Mouse (Mus musculus): ENCODE results near the gene Iba57.
A peak's percentile ranks its signal among the peaks of the same experiment; 100 is the strongest.
"Not testable (repeated sequence)": the region's sequence is repeated elsewhere in the genome, so short reads cannot be mapped to it uniquely, and the experiment has no call there.

The Iba57 gene

DNA sequence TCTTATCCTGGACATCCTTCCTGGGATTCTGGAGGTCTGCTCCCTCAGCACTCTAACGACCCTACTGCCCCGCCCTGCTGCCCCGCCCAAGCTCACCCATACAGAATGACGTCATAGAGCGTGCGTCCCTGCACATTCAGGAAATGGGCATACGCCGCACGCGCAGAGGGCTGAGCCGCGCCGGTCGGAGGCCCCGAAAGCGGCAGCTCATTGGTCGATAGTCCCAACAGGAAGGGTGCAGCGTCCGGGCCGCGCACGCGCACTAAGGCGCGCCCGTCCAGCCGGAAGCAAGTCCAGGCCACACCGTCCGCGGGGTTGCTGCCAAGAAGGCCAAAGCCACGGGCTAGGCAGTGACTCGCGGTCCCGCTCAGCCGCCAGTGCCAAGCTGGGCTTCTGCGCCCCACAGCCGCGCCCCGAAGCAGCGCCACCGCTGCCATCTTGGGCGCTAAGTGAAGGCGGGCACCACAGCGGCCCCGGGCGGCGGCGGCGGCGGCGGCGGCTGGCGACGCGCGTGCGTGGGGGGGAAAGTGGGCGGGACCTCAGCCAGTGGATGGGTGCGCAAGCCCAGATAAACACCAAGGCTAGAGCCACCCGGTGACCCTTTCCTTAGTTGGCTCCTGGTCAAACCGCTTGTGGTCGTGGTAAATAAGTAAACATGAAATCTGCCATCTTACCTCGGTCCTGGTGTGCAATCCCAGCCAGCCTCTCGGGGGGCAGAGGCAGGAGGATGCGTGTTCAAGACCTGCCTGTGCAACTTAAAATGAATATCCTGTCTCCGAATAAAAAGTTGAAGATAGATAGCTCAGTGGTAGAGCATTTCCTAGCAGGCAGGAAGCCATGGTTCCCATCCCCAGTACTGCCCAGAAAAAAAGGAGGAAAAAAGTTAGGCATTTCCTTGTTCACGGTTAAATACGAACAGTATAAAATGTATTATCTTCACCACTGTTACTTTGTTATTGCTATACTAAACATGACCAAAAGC, at the start of gene Iba57:
Gene Iba57 (minus strand): TSS at position 485 of the 982 bp plus-strand sequence.
- peak; percentile 97 for DNase-seq (ENCODE audit: low spot score)

DNA sequence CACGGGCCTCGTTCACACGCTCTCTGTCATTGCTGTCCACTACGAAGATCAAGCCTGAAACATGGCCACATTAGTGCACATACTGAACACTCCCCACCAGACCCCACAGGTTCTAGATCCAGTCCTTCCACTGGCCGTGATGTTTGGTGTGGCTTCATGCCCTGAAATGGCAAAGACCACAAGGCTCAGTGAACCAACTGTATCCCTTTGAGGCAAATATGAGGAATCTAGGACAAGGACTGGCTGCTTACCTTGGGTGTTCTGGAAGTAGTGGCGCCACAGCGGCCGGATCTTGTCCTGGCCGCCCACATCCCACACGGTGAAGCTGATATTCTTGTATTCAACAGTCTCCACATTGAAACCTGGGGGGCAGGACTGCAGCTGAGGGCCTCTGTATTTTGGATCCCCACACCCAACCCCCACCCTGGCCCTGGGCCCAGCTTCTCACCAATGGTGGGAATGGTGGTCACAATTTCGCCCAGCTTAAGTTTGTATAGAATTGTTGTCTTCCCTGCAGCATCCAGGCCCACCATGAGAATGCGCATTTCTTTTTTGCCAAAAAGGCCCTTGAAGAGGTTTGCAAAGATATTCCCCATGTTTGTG, 49.5 kb upstream of the Iba57 start:
- no peak for DNase-seq (ENCODE audit: low spot score)

DNA sequence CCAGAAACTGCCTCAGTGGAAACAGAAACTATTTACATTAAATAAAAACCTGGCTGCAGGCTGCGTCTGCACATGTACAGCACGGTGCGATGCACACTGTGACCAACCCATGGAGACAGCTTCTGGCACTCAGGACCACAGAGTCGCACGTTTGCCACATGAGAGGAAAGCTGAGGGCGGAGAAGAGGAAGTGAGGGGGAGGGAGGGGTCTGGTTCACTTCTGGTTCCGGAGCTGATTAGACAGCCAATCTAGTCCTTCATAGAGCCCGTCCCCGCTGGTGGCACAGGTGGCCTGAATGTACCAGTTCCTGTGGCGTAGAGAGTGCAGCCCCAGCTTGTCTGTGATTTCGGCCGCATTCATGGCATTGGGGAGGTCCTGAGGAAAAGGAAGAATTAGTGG, 48.8 kb upstream of the Iba57 start:
- not testable (repeated sequence) for DNase-seq (ENCODE audit: low spot score)

DNA sequence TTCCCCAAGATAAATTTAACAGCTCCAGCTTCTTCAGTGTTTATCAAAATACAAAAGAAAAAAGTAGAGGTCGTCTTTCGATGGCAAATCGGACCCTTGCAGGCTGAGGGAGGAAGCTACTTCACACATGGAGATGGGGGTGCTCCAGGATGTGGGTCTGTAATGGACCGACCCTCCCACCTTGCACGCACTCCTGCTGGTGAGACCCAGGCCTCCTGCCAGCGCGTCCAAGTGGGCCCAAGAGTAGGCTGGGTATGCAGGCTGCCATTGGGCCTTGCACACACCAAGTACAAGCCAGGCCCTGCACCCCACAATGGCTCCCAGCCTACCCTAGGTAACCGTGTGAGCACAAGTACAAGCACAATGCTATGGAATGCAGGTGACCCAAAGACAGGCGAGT, 48.0 kb upstream of the Iba57 start:
- DNase-seq (ENCODE audit: low spot score), result not testable (repeated sequence)

DNA sequence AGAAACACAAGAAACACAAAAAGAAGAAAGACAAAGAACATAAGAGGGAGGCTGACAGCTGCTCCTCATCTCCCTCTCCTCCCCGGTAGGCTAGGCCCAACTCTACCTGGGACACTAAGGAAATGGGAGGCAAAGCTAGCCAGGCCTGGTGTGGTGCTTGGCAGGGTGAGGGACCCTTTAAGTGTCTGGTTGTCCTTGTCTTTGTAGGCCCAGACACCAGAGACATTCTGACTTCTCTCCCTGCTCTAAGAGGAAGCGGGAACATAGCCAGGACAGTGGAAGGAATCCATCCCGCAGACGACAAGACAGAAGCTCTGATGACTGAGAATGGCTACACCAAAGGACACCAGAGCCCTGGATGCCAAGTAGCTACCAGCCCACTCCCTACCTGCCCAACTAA, 46.5 kb upstream of the Iba57 start:
- no peak for DNase-seq (ENCODE audit: low spot score)

DNA sequence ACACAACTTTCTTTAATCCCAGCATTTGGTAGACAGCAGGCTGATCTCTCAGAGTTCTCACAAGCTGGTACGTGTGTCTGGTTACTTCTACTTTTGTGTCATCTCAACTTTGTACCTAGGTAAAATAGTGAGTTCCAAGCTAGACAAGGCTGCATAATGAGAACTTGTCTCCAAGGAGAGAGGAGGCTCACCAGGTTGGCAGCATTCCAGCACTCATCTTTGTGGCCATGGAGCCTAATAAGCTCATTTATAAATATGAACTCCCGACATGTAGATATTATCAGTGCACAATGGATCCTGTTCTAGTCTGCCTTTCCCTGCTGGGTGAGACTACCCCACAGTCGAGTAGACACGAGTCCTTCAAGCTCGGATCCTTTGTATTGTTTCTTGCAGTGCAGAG, 46.0 kb upstream of the Iba57 start:
- DNase-seq (ENCODE audit: low spot score), result no peak

DNA sequence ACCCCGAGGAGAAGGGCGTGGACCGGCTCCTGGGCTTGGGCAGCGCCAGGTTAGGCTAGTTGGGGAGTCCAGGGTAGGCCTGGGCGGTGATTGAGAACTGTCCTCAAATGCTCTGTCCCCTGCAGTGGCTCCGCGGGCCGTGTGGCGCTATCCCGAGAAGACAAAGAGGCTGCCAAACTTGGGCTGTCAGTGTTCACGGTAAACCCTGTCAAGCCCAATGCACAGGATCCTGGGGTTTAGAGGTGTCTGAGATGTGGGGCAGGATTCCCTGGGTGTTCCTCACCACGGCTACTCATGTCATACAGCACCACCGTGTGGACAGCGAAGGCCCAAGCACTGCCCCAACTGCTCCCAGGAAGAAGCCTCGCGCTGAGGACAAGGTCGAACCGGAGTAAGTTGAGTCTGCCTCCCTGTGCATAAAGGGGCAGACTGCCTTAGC, 45.5 kb upstream of the Iba57 start:
- DNase-seq (ENCODE audit: low spot score), result peak; percentile 74

DNA sequence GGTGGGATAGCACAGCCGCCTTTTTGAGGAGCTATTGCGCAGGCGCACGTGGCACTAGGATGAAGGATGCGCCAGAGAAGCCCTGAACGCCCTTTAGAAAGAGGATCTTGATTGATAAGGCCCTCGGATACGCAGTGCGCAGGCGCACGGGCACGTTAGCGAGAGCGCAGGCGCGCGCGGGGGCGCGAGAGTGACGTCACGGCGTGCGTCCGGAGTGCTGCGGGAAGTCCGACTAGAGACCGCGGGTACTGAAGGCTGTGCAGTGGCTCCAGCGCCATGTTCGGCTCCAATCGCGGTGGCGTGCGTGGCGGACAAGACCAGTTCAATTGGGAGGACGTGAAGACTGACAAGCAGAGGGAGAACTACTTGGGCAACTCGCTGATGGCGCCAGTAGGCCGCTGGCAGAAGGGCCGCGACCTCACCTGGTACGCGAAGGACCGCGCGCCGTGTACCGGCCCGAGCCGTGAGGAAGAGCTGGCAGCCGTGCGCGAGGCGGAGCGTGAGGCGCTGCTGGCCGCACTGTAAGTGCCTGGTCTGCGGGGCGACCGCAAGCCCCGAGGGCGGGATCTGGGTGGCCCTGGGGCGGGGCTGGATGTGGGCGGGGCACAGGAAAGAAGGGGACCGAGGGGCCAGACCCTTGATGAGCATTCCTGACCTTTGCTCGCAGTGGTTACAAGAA, 44.8 kb upstream of the Iba57 start, which contains the start of gene 2310033P09Rik:
Gene 2310033P09Rik (plus strand): TSS at position 169 of the 679 bp plus-strand sequence.
- peak; percentile 93 for DNase-seq (ENCODE audit: low spot score)

DNA sequence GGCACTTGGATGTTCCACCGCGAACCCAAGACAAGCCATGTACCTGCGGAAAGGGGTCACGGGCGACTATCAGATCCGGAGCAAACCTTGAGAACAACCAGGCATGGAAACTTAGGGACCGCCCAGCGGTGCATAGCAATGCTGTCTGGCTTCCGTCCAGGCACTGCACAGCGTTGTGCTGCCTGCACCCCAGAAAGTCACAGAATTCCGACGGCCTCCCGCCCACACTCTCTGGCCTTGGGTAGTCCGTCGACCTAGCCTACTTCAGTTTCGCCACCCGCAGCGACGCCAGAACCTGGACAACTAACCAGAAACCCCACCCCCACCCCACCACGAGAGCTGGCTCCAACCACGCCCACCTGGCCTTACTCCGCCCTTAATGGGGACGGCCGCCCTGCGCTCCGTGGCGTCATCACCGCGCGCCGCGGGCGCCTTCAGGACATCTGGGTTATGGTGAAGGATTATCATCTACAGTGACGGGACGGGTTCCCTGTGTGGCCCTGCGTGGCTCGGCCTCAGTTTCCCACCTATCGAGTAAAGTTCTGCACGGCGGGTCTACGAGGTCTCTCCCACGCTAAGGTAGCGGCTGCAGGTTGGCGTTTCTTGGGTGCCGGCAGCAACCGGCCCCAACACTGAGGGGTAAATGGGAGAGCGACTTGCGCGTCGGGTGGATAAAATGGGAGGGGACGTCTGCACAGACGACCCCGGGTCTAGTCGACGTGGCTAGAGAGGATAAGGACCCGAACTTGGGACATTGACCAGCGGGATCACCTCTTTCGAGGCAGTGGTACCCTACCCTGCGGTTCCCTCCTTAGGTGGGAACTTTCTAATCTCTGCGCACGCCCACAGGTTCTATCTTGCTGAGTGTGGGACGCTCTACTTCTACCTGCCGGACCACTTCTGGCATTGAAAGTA, 38.8 kb upstream of the Iba57 start, which contains the start of gene Mrpl55:
Gene Mrpl55 (plus strand): TSS at position 406 of the 915 bp plus-strand sequence.
- peak; percentile 92 for DNase-seq (ENCODE audit: low spot score)

DNA sequence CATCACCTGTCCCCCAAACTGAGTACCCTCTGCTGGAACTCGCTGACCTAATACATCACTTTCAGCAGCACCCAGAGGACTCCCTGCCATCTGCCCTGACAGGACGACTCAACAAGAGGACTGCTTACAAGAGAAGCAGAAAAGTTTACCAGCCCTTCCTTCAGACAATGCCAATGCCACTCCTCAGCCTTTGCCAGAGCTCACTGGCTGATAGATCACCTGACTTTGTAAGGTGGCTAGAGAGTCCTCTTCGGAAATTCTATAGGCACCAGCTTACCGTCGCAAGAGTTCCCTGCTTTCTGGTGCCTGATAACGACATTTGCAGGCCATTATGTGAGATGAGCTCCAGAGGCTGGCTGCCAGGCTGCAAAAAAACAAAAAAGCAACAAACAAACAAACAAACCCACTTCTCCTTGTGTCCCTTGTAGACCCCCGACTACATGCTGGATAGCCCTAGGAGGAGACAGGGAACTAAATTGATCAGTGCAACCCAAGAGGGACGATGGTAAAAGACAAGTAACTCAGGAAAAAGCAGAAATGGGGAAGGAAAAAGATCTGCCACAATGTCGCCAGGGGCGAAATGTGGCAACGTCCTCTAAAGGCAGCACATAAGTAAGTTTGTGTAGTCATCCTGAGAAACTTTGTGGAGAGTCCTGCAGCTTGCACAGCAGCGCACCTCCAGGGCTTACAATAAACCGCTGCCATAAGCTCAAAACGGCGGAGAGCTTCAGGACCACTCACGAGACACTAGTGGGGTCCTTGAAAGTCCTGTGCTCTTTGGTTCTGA, 37.9 kb upstream of the Iba57 start:
- DNase-seq (ENCODE audit: low spot score), result no peak

DNA sequence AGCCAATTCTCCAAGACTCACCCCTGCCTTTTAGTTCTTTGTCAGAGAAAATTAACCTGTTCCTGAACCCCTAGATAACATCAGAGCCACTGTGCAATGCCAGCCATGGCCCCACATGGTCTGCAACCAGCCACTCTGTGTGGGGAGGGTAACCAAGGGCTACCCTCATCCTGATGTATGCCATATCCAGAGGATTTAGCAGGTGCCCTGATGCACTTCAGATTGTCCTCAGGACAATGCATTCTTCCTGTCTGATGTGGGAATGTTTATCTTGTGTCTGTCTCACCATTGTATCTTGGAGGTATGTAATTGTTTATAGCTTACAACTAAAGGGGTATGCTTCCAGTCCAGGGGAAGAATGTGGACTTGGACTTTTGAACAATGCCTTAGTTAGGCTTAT, 32.7 kb upstream of the Iba57 start:
- DNase-seq (ENCODE audit: low spot score), result no peak

DNA sequence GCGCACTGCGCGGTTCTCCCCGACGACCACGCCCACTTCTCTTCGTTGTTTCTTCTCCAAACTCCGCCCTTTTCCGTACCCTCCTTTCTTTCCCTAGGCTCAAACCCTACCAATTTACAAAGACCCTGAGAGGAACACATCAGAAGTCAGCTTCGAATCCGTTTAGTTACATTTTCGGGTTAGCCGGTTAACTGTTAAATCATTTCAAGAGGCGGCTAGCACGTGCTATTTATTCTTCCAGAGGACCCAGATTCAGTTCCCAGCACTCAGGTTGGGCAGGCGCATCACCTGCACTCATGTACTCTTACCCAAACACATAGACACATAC, 28.5 kb upstream of the Iba57 start, which contains the start of gene Guk1:
Gene Guk1 (minus strand): TSS at position 154 of the 328 bp plus-strand sequence.
- DNase-seq (ENCODE audit: low spot score), result no peak

DNA sequence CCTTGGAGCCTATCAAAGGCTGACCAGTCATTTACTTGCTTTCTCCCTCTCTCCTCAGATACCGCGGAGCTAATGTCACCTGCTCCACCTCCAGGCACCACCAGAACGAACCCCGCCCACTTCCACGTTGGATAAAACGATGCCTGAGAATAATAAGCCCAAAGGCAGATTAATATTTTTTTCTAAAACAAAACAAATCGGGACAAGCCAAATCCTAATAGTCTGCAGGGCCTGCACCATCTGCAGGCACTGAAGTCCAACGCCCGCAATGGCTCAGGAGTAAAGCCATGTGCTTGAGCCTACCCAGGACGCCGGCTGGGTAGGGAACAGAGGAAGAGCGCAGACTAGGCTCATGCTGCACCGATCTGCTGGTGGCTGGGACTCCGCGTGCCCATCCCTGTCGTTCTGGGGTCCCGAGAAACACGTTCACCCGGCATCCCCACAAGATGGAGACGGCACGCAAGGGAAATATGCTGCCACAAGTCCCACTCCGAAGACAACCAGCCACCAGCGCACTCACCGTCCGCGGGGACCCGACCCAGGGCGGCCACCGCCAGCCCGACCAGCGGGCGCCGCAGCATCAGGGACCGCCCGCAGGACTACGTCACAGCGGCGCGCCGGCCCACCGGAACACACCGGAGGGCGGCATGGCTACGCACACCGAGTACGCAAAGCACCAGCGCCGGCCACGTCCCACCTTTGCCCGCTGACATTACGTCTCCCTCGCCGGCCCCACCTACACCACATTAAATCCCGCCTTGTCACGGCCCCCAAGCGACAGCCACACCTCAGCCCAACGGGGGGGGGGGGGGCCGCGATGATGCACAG, 27.9 kb upstream of the Iba57 start:
- DNase-seq (ENCODE audit: low spot score), result peak; percentile 89

DNA sequence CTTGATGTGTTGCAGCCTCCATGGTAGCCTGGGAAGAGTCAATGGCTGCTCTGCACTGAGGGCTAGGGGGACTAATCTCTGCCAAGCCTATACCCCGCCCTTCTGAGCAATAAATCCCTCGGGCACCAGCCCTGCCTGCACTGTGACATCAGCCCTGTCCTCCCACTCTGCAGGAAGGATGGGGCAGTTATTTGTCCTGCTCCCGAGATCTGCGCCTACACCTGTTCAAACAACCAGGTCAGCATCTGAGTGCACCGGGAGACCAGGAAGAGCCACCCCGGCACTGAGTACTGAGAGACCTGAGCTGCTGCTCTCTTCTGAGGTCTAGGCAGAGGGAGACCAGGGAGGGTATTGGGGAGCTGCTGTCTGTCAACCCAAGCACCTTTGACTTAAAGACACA, 24.2 kb upstream of the Iba57 start:
- DNase-seq (ENCODE audit: low spot score), result no peak

DNA sequence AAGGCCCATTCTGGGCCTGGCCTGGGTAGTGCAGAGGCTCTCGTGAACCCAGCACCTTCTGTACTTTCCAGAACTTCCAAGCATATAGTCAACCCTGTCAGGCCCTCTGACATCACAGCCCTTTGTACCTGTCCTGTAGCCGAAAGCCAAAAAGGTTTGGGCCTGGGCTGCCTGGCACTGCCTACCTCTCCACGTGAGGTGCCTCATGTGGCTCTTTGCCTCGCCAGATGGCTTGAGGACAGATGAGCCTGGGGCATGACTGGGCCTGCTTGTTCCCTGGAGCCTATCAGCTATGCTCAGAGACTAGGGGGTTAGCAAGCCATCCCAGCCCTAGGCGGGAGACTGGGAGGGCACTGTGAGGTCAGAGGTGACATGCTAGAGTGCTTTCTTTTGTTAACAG, 22.0 kb upstream of the Iba57 start:
- no peak for DNase-seq (ENCODE audit: low spot score)

DNA sequence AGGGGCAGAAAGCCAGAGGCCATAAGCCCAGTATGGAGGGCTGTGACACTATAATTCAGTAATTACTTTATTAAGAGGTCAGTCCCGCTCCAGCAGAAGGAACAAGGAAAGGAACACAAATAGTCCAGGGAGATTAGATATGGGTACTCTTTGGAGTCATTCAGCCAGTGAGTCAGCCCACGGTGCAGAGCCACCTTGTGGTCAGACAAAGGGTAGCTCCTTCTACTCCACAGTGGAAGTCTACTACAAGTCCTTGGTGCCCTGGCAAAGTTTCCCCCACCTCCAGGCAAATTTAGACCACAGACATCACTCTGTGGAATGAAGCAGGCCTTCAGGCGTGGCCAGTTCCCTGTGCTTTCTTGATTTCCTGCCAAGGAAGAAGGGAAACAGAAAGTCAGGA, 20.3 kb upstream of the Iba57 start:
- DNase-seq (ENCODE audit: low spot score), result peak; percentile 58

DNA sequence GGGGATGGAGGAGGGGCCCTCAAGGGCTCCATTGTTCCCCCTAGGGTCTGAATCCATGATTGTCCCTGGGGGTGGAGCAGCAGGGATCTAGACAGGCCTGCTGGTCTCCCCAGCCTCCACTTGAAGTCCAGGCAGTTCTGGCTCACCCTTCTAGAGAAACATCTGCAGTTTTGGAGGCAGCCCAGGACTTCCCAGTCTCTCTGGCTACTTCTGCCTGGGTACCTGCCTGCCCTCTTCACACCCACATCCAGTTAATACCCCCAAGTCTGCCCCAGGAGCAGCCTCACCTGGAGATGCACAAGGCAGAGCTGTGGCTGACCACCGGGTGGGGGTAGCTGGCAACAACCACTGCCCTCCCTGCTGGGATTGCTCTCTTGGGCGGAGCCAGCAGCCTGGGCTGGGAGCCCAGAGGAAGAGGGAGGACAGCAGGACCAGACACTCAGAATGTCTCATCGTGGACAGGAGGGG, 19.4 kb upstream of the Iba57 start, which contains the start of gene Gjc2:
Gene Gjc2 (minus strand): TSS at position 350 of the 468 bp plus-strand sequence.
- peak; percentile 67 for DNase-seq (ENCODE audit: low spot score)

DNA sequence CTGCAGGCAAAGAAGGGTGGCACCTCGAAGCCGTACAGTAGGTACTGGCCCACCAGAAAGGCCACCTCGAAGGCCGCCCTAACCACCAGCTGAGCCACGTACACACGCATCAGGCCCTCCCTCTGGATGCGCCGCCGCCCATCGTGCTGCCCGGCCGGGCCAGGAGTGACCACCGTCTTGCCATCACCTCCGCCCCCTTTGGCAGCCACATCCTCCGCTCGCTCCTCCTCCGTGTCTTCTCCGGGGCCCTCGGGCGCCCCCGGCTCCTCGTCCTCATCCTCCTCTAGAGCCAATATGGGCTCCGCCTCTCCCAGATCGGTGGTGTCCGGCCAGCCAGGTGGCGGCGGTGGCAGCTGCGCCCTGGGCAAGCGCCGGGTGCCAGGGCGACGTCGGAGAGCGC, 13.4 kb upstream of the Iba57 start:
- no peak for DNase-seq (ENCODE audit: low spot score)

DNA sequence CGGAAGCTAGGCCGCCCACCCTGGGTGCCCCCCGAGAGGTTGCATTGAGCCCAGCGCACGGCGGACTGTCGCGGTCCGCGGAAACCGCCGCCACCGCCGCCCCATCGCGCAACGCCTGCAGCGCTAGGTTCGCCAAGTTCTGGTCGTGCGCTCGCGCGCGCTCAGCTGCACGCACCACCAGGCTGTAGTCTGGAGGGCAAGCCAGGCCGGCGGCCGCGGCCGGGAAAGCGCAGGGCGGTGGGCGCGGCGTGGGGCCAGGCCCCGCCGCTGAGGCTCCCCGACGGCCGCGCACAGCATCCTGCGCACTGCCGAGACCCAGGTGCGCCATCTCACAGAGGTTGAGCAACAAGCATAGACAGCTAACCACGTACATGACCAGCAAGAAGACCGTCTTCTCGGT, 12.9 kb upstream of the Iba57 start:
- DNase-seq (ENCODE audit: low spot score), result no peak

Data from ovary, postnatal 36 days (tissue).